Mouse (Mus musculus): ENCODE measurements around the gene Lrp5. TPM values are rescaled to one million over a fixed set of nuclear protein-coding genes. Genes with fewer than 3 reads are reported as not detected.

The Lrp5 gene
- polyA plus RNA-seq, 1 experiment from 2014 or later = 10.1 TPM

DNA sequence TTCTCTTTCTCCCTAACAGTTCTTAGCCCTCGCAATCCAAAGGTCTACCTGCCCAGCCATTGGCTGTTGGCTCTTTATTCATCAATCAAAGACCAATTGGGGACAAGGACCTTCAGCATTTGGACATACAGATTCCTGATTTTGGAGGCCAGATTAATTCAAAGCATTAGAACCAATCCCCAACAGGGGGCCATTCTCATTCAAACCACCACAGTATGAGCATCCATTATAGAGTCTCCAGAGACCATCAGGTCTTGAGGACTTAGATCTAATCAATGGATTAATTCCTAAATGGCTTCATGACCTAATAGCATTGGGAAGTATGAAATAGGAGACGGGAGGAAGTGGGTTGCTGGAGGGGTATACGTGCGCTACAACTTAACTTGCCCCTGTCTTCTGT is 16.1 kb upstream of the Lrp5 start:
- Histone ChIP-seq H3K9me3 (ENCODE audit: control insufficient read depth, low read length) (no peaks in the 10 kb centered on the region), H3K4me2 (ENCODE audit: low read depth, low read length) (no peak overlapping the region), H3K4me1 (ENCODE audit: control insufficient read depth, insufficient read depth, low read length) (0 out of 2 replicates have a peak, but pooled peaks cover 2% of the 10 kb centered on the region), H3K27me3 (replicated peaks; ENCODE audit: control insufficient read depth, insufficient read depth, low read length) (no peaks in the 10 kb centered on the region), H3K27ac (replicated peaks; ENCODE audit: low read depth, low read length) (no peak overlapping the region), H3K4me3 (ENCODE audit: low read depth, low read length) (no peak overlapping the region), H3K9ac (ENCODE audit: low read depth, low read length) (no peak overlapping the region), H3K36me3 (ENCODE audit: control insufficient read depth, insufficient read depth, low read length) (no peaks in the 10 kb centered on the region)
- no peak for ATAC-seq (ENCODE audit: low read depth)
- no peak for DNase-seq (ENCODE audit: low spot score)
- WGBS = 86% methylated on average over 4 of the region's 4 CpGs

DNA sequence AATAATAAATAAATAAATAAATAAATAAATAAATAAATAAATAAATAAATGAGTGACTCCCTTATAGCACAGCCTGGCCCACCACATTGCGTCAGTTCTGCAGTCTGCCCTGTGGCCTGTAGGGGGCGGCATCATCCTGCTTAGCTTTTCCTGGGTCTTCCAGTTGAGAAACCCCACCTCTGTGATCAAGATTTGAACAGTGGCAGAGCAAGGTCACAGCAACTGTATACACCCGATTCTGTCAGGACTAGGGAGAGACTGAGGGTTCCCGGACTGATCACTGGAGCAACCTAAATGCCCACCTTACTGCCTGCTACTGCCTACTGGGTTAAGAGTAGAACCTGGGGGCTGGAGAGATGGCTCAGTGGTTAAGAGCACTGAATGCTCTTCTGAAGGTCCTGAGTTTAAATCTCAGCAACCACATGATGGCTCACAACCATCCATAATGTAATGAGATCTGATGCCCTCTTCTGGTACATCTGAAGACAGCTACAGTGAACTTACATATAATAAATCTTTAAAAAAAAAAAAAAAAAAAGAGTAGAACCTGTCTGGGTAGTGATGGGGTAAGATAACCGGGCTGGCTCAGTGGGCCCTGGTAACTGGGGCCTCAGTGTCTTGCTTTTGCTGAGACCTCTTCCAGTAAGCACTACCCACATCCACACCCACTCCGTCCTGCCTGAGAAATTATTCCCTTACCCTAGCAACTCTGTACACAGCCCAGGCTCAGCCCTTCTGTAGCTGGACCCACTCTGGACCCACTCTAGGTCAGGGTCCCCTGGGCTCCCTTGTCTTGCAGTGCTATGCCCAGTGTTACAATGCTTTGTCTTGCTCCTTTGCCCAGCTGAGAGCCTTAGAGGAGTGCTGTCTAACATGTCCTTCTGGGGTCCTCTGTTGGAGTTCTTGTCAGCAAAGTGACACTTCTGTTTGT is 13.4 kb upstream of the Lrp5 start:
- no peaks in the 10 kb centered on the region for H3K9me3 ChIP-seq (ENCODE audit: control insufficient read depth, low read length)
- no peaks in the 10 kb centered on the region for H3K27me3 ChIP-seq (replicated peaks; ENCODE audit: control insufficient read depth, insufficient read depth, low read length)
- WGBS = 40% methylated on average over 6 of the region's 6 CpGs
- H3K36me3 ChIP-seq (ENCODE audit: control insufficient read depth, insufficient read depth, low read length) = no peaks in the 10 kb centered on the region
- no peak overlapping the region for H3K4me2 ChIP-seq (ENCODE audit: low read depth, low read length)
- no peak overlapping the region for H3K4me3 ChIP-seq (ENCODE audit: low read depth, low read length)
- H3K4me1 ChIP-seq (ENCODE audit: control insufficient read depth, insufficient read depth, low read length) = no peaks in the 10 kb centered on the region
- peak; percentile 55 for DNase-seq (ENCODE audit: low spot score)
- H3K27ac ChIP-seq (replicated peaks; ENCODE audit: low read depth, low read length) = no peak overlapping the region
- peak; percentile 76; the same call in 1 of the 2 replicates for ATAC-seq (ENCODE audit: low read depth)
- H3K9ac ChIP-seq (ENCODE audit: low read depth, low read length) = no peak overlapping the region

DNA sequence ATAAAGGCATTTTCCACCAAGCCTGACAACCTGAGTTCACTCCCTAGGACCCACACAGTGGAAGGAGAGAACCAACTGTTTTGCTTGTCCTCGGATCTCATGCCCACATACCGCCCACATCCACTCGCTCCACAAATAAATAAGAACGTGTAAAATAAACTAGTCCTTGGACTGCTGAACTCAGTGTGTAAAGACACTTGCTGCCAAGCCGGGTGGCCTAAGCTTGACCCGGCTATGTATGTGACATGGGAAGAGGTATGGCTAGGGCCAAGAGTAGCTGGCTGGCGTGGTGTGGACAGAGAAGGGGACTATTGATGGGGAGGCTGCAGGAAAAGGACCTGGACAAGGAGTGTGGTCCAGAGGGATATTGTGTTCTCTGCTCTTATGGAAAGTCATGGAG is 11.7 kb upstream of the Lrp5 start:
- DNase-seq (ENCODE audit: low spot score) (no peak), ATAC-seq (ENCODE audit: low read depth) (no peak)
- Histone ChIP-seq H3K4me3 (ENCODE audit: low read depth, low read length) (no peak overlapping the region), H3K9me3 (ENCODE audit: control insufficient read depth, low read length) (no peaks in the 10 kb centered on the region), H3K4me2 (ENCODE audit: low read depth, low read length) (no peak overlapping the region), H3K27ac (replicated peaks; ENCODE audit: low read depth, low read length) (no peak overlapping the region), H3K36me3 (ENCODE audit: control insufficient read depth, insufficient read depth, low read length) (no peaks in the 10 kb centered on the region), H3K4me1 (ENCODE audit: control insufficient read depth, insufficient read depth, low read length) (no peaks in the 10 kb centered on the region), H3K27me3 (replicated peaks; ENCODE audit: control insufficient read depth, insufficient read depth, low read length) (no peaks in the 10 kb centered on the region), H3K9ac (ENCODE audit: low read depth, low read length) (no peak overlapping the region)
- 77% methylated on average over 7 of the region's 7 CpGs for WGBS

DNA sequence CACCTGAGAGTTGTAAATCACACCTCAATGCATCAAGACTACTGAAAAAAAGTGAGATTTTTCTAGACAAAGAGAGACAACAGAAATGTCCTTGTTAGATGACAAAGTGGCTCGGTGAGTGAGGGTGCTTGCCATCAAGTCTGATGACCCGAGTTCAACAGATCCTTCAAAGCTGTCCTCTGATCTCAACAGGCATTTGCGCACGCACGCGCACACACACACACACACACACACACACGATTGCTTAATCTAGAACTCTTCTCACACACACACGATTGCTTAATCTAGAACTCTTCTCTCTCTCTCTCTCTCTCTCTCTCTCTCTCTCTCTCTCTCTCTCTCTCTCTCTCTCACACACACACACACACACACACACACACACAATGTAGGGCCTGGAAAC is 9.6 kb upstream of the Lrp5 start:
- no peak for ATAC-seq (ENCODE audit: low read depth)
- whole genome bisulfite sequencing = 84% methylated on average over 8 of the region's 8 CpGs

DNA sequence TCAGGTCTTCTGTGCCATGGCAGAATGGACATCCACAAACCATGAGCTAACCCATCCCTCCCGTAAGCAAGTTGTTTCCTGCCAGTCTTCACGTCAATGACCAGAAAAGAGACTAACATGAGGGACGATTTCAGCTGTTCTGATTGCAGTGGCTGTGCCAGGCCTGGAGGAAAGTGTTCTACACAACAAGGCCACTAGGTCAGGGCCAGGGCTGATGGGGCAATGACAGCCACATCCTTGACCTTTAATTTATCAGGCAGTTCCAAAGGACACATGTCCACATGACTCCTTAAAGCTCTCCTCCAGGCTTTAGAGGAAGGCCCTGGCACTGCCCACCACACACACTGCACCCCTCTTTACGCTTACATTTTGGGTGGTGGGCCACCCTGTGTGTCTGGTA is 9.1 kb upstream of the Lrp5 start:
- Histone ChIP-seq H3K9ac (ENCODE audit: low read depth, low read length) (no peak overlapping the region), H3K4me3 (ENCODE audit: low read depth, low read length) (no peak overlapping the region), H3K4me1 (ENCODE audit: control insufficient read depth, insufficient read depth, low read length) (no peaks in the 10 kb centered on the region), H3K9me3 (ENCODE audit: control insufficient read depth, low read length) (no peaks in the 10 kb centered on the region), H3K27me3 (replicated peaks; ENCODE audit: control insufficient read depth, insufficient read depth, low read length) (no peaks in the 10 kb centered on the region), H3K4me2 (ENCODE audit: low read depth, low read length) (no peak overlapping the region), H3K27ac (replicated peaks; ENCODE audit: low read depth, low read length) (no peak overlapping the region), H3K36me3 (ENCODE audit: control insufficient read depth, insufficient read depth, low read length) (no peaks in the 10 kb centered on the region)
- WGBS = 86% methylated on average over 4 of the region's 4 CpGs
- no peak for ATAC-seq (ENCODE audit: low read depth)
- DNase-seq (ENCODE audit: low spot score) = no peak

More for the DNA sequence above, 9.6 kb upstream of the Lrp5 start:
- no peaks in the 10 kb centered on the region for H3K9me3 ChIP-seq (ENCODE audit: control insufficient read depth, low read length)
- H3K27me3 ChIP-seq (replicated peaks; ENCODE audit: control insufficient read depth, insufficient read depth, low read length) = no peaks in the 10 kb centered on the region
- no peak overlapping the region for H3K27ac ChIP-seq (replicated peaks; ENCODE audit: low read depth, low read length)
- H3K4me3 ChIP-seq (ENCODE audit: low read depth, low read length) = no peak overlapping the region
- no peaks in the 10 kb centered on the region for H3K4me1 ChIP-seq (ENCODE audit: control insufficient read depth, insufficient read depth, low read length)
- DNase-seq (ENCODE audit: low spot score) = no peak
- H3K36me3 ChIP-seq (ENCODE audit: control insufficient read depth, insufficient read depth, low read length) = no peaks in the 10 kb centered on the region
- no peak overlapping the region for H3K4me2 ChIP-seq (ENCODE audit: low read depth, low read length)
- no peak overlapping the region for H3K9ac ChIP-seq (ENCODE audit: low read depth, low read length)

DNA sequence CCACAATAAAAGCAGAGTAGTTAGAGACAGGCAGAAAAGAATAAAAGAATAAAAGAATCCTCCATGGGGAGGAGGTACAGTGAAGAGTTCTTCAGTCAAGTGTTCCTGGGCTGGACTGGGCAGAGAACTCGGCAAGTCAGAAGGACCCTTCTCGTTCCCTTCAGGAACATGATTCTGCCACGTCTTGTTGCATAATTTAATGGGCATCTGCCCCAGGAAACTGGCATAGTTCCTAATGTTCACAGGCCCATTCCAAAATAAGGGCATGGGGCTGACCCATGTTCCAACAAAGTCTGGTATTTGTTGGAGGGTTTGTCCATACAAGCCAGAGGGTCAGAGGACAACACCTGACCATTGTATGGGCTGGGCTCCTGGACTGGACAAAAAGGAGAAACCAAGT is 8.6 kb upstream of the Lrp5 start:
- Histone ChIP-seq H3K4me1 (ENCODE audit: control insufficient read depth, insufficient read depth, low read length) (no peaks in the 10 kb centered on the region), H3K4me3 (ENCODE audit: low read depth, low read length) (no peak overlapping the region), H3K9me3 (ENCODE audit: control insufficient read depth, low read length) (no peaks in the 10 kb centered on the region), H3K27me3 (replicated peaks; ENCODE audit: control insufficient read depth, insufficient read depth, low read length) (no peaks in the 10 kb centered on the region), H3K9ac (ENCODE audit: low read depth, low read length) (no peak overlapping the region), H3K36me3 (ENCODE audit: control insufficient read depth, insufficient read depth, low read length) (no peaks in the 10 kb centered on the region), H3K4me2 (ENCODE audit: low read depth, low read length) (no peak overlapping the region), H3K27ac (replicated peaks; ENCODE audit: low read depth, low read length) (no peak overlapping the region)
- ATAC-seq (ENCODE audit: low read depth) = no peak
- no peak for DNase-seq (ENCODE audit: low spot score)
- 81% methylated on average over 3 of the region's 3 CpGs for WGBS

DNA sequence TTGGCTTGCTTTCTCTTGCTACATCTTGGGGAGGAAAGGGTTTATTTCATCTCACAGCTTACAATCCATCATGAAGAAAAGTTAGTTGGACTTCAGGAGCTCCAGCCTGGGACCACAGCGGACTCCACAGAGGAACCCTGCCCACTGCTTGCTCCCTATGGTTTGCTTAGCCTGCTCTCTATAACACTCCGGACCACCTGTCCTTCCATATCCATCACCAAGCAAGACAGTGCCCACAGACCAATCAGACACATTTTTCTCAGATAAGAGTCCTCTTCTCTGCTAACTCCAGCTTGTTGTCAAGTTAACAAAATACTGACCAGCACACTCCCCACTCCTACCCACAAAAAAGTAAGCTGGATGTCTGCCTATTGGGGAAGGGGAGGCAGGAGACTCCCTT is 8.1 kb upstream of the Lrp5 start:
- no peaks in the 10 kb centered on the region for H3K4me1 ChIP-seq (ENCODE audit: control insufficient read depth, insufficient read depth, low read length)
- H3K27ac ChIP-seq (replicated peaks; ENCODE audit: low read depth, low read length) = no peak overlapping the region
- H3K4me3 ChIP-seq (ENCODE audit: low read depth, low read length) = no peak overlapping the region
- H3K9ac ChIP-seq (ENCODE audit: low read depth, low read length) = no peak overlapping the region
- DNase-seq (ENCODE audit: low spot score) = no peak
- H3K36me3 ChIP-seq (ENCODE audit: control insufficient read depth, insufficient read depth, low read length) = no peaks in the 10 kb centered on the region
- H3K27me3 ChIP-seq (replicated peaks; ENCODE audit: control insufficient read depth, insufficient read depth, low read length) = no peaks in the 10 kb centered on the region
- H3K9me3 ChIP-seq (ENCODE audit: control insufficient read depth, low read length) = no peaks in the 10 kb centered on the region
- no peak for ATAC-seq (ENCODE audit: low read depth)
- no peak overlapping the region for H3K4me2 ChIP-seq (ENCODE audit: low read depth, low read length)
- 93% methylated on average over 2 of the region's 2 CpGs for WGBS

DNA sequence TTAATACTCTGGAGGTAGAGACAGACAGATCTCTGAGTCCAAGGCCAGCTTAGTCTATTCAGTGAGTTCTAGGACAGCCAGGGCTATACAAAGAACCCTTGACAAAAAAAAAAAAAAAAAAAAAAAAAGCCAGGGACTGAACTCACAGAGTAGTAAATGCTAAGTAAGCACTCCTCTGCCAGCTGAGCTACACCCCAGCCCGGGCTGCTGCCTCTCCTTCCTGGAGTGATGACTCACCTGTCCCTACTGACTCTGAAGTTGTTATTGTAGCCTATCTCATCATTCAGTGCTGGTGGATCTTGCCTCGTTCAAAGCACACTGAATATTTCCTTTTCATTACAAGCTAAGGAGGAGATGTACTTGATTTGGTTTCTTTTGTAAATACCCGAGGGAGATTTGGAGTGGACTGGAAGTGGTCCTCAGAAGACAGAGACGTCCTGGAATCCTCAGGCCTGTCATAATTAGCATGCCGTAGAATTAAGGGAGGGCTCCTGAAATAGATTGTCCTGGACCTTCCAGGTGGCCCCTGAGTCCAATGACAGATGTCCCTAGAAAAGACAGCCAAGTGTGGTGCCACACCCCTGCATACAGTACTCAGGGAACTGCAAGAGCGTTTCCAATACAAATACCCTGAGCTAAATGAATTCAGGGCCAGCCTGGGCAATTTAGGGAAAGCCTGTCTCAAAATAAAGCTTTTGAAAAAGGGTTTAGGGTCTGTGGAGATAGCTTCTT is 6.2 kb upstream of the Lrp5 start:
- Histone ChIP-seq H3K4me2 (ENCODE audit: low read depth, low read length) (no peak overlapping the region), H3K9me3 (ENCODE audit: control insufficient read depth, low read length) (no peaks in the 10 kb centered on the region), H3K27me3 (replicated peaks; ENCODE audit: control insufficient read depth, insufficient read depth, low read length) (no peaks in the 10 kb centered on the region), H3K4me1 (ENCODE audit: control insufficient read depth, insufficient read depth, low read length) (no peaks in the 10 kb centered on the region), H3K36me3 (ENCODE audit: control insufficient read depth, insufficient read depth, low read length) (no peaks in the 10 kb centered on the region), H3K9ac (ENCODE audit: low read depth, low read length) (no peak overlapping the region), H3K4me3 (ENCODE audit: low read depth, low read length) (no peak overlapping the region), H3K27ac (replicated peaks; ENCODE audit: low read depth, low read length) (no peak overlapping the region)
- 51% methylated on average over 6 of the region's 6 CpGs for WGBS
- DNase-seq (ENCODE audit: low spot score) (no peak), ATAC-seq (ENCODE audit: low read depth) (no peak)
